Comparison of ENCODE assay signal across 28 mouse cellular contexts in the genomic region with DNA sequence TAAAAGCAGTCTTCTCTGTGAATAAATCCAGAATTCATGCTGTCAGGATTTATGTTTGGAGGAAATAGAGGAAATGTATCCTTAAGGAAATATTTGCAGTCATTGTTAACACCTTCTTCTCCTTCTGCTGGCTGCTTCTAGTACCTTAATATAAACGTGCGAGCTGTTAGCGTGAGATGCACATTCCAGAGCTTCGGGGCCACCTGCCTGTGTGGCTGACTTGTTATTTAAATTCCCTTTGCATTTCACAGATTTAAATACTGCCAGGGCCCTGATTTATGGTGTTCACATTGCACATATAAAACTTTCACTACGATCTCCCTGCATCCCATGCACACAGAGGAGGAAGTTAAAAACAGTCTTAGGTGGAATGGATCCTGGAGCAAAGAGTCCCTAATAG.
DNase-seq lines count a peak whose midpoint lies in the region; ATAC-seq and TF ChIP-seq lines count a peak whose summit lies in the region.
"Had no signal": no experiment of that assay in that cellular context is flagged by ENCODE, and none has a peak within 500 bp of the region (broad histone marks: within the 10 kb centered on the region; RNA-seq: fewer than 3 reads in every experiment).

No protein-coding gene starts in this region.

- no peaks in the 10 kb centered on the region for H3K27me3 ChIP-seq in limb, embryonic 14.5 days (ENCODE audit: control insufficient read depth, insufficient read depth, low read length)
- H3K27me3 ChIP-seq: intestine, embryonic 15.5 days; liver, embryonic 12.5 days had no signal

- ATAC-seq in limb, embryonic 14.5 days (ENCODE audit: low FRiP score, low read depth): peak; percentile 35; the same call in 1 of the 2 replicates
- ATAC-seq: hindbrain, postnatal 0 days; intestine, embryonic 15.5 days; liver, embryonic 12.5 days; liver, postnatal 0 days; midbrain, embryonic 16.5 days had no signal

- H3K27ac ChIP-seq in limb, embryonic 14.5 days (replicated peaks; ENCODE audit: low read depth, low read length): no peak overlapping the region
- H3K27ac ChIP-seq: hindbrain, embryonic 12.5 days; hindbrain, postnatal 0 days; intestine, embryonic 15.5 days; kidney, postnatal 0 days; limb, embryonic 12.5 days; liver, embryonic 12.5 days had no signal

- no peak for TF ChIP-seq POLR2A in limb, embryonic 14.5 days (IDR thresholded peaks at IDR 0.05; ENCODE audit: borderline replicate concordance, extremely low read depth, insufficient read depth, insufficient read length)

- no peaks in the 10 kb centered on the region for H3K9me3 ChIP-seq in limb, embryonic 14.5 days (ENCODE audit: control insufficient read depth, low read length)
- H3K9me3 ChIP-seq: hindbrain, embryonic 12.5 days; intestine, embryonic 15.5 days; limb, embryonic 12.5 days; liver, embryonic 12.5 days had no signal

- peak; percentile 25 for DNase-seq in left cerebral cortex, adult 11 months (ENCODE audit: low spot score)
- no peak for DNase-seq in left cerebral cortex, postnatal 4 days
- DNase-seq in right cerebral cortex, postnatal 10 days (ENCODE audit: low spot score in 2 of 2): peak; percentile 50 to 60
- no peak for DNase-seq in right cerebral cortex, postnatal 14 days
- DNase-seq in limb, embryonic 14.5 days (ENCODE audit: low spot score): peak; percentile 30
- no peak for DNase-seq in cerebellum, postnatal 14 days
- DNase-seq: adrenal gland, postnatal 25 days; B cell, adult 2 months; cerebellum, adult 18-20 months; cerebellum, postnatal 10 days; gastrocnemius, postnatal 14 days; heart, postnatal 36 days; kidney, adult 2 months; kidney, postnatal 4 days; layer of hippocampus, postnatal 36 days; liver, postnatal 0 days; lung, postnatal 36 days; thymus, postnatal 4 days had no signal

- H3K4me2 ChIP-seq in limb, embryonic 14.5 days (replicated peaks; ENCODE audit: low read depth, low read length, severe bottlenecking): no peak overlapping the region
- H3K4me2 ChIP-seq: heart, embryonic 11.5 days; hindbrain, embryonic 12.5 days; intestine, embryonic 15.5 days; limb, embryonic 12.5 days; liver, embryonic 12.5 days; midbrain, embryonic 11.5 days had no signal

- WGBS in limb, embryonic 14.5 days: 11% methylated on average over 5 of the region's 5 CpGs

- peaks cover 30% of the 10 kb centered on the region for H3K4me1 ChIP-seq in limb, embryonic 14.5 days (ENCODE audit: control insufficient read depth, insufficient read depth, low read length)
- H3K4me1 ChIP-seq: intestine, embryonic 15.5 days; liver, embryonic 12.5 days had no signal

- intact Hi-C loops in left cerebral cortex, postnatal 4 days (cut with DNase I): no loop called here

- no peak overlapping the region for H3K4me3 ChIP-seq in limb, embryonic 14.5 days (replicated peaks; ENCODE audit: low read length)
- H3K4me3 ChIP-seq: erythroblast, embryonic 14.5 days; hindbrain, embryonic 12.5 days; intestine, embryonic 15.5 days; limb, embryonic 12.5 days; liver, embryonic 12.5 days had no signal

- H3K36me3 ChIP-seq in limb, embryonic 14.5 days (ENCODE audit: control insufficient read depth, insufficient read depth, low read length): no peaks in the 10 kb centered on the region
- H3K36me3 ChIP-seq: hindbrain, embryonic 12.5 days; intestine, embryonic 15.5 days; limb, embryonic 12.5 days; liver, embryonic 12.5 days had no signal

- no peak overlapping the region for H3K9ac ChIP-seq in limb, embryonic 14.5 days (ENCODE audit: low read depth, low read length, severe bottlenecking)
- H3K9ac ChIP-seq: hindbrain, embryonic 12.5 days; intestine, embryonic 15.5 days; limb, embryonic 12.5 days; liver, embryonic 12.5 days; liver, postnatal 0 days had no signal

Comparison
In these comparisons a context has a peak if more than half of its experiments do, and no peak if none do; other contexts are left out.
1. DNase-seq: peak in left cerebral cortex, adult 11 months (single experiment), right cerebral cortex, postnatal 10 days (2 of 2) and limb, embryonic 14.5 days (single experiment); none in left cerebral cortex, postnatal 4 days (single experiment), right cerebral cortex, postnatal 14 days (single experiment) and cerebellum, postnatal 14 days (0 of 2).